In the genomic region with DNA sequence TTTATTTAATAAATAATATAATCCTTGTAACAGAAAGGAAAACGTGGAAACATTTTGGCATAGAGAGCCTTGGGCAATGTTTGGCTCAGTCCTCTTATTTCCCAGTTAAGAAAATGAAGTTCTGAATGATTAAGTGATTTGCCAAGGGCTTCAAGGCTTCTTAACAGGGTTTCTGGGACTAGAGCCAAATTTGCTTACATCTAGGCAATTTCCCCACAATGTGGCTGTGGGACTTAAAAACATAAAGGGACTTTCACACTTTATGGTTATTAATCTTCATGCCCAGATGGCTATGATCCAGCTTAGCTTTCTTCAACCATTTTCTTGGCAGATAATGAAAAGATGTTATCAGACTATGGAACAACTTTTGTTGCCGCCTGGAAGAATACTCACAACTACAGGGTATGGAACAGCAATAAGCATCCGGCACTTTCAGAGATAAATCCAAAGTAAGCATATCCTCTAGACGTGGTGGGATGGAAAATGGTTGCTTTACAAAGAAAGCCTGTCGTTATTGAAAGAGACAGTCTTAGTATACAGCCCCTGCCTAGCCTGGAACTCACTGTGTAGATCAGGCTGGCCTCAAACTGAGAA, we compare ENCODE assay signal across 12 mouse cellular contexts. TPM values are rescaled to one million over a fixed set of nuclear protein-coding genes. Genes with fewer than 3 reads are reported as not detected.
DNase-seq lines count a peak whose midpoint lies in the region; ATAC-seq lines count a peak whose summit lies in the region.
"Had no signal": no experiment of that assay in that cellular context is flagged by ENCODE, and none has a peak within 500 bp of the region (broad histone marks: within the 10 kb centered on the region; RNA-seq: fewer than 3 reads in every experiment).

No protein-coding gene starts in this region.

- no peaks in the 10 kb centered on the region for H3K4me1 ChIP-seq in midbrain, embryonic 15.5 days
- H3K4me1 ChIP-seq: heart, embryonic 13.5 days; kidney, embryonic 15.5 days; megakaryocyte, embryonic 14.5 days had no signal

- DNase-seq in adrenal gland, postnatal 10 days, result peak; percentile 14
- no peak for DNase-seq in adrenal gland, postnatal 25 days
- peak; percentile 10 for DNase-seq in kidney, postnatal 14 days
- DNase-seq in kidney, postnatal 10 days, result no peak
- DNase-seq in thymus, postnatal 0 days (ENCODE audit: low spot score), result no peak
- DNase-seq in testis, postnatal 10 days (ENCODE audit: low spot score), result no peak
- DNase-seq: thymus, postnatal 4 days had no signal

- peaks cover 20% of the 10 kb centered on the region; the same call in 1 of the 2 replicates for H3K36me3 ChIP-seq in midbrain, embryonic 15.5 days (replicated peaks)

- H3K9ac ChIP-seq in midbrain, embryonic 15.5 days, result no peak overlapping the region
- H3K9ac ChIP-seq: heart, embryonic 13.5 days; kidney, embryonic 15.5 days had no signal

- no peaks in the 10 kb centered on the region for H3K9me3 ChIP-seq in midbrain, embryonic 15.5 days
- H3K9me3 ChIP-seq: heart, embryonic 13.5 days; kidney, embryonic 15.5 days; megakaryocyte, embryonic 14.5 days had no signal

- no peak overlapping the region for H3K27ac ChIP-seq in midbrain, embryonic 15.5 days
- H3K27ac ChIP-seq: heart, embryonic 13.5 days; kidney, embryonic 15.5 days had no signal

- WGBS in midbrain, embryonic 15.5 days, result 51% methylated on average over 5 of the region's 5 CpGs

- H3K4me2 ChIP-seq in midbrain, embryonic 15.5 days, result no peak overlapping the region
- H3K4me2 ChIP-seq: heart, embryonic 13.5 days; kidney, embryonic 15.5 days had no signal

- no peaks in the 10 kb centered on the region for H3K27me3 ChIP-seq in midbrain, embryonic 15.5 days (replicated peaks)
- H3K27me3 ChIP-seq: heart, embryonic 13.5 days; kidney, embryonic 15.5 days; megakaryocyte, embryonic 14.5 days had no signal

- ATAC-seq in common myeloid progenitor, adult 5-6 weeks (replicated peaks; ENCODE audit: low read depth, poor library complexity, severe bottlenecking), result peak; percentile 36; the same call in 1 of the 2 replicates
- peak; percentile 56 for ATAC-seq in midbrain, embryonic 15.5 days (replicated peaks)

- no peak overlapping the region for H3K4me3 ChIP-seq in midbrain, embryonic 15.5 days
- H3K4me3 ChIP-seq: heart, embryonic 13.5 days; kidney, embryonic 15.5 days; megakaryocyte, embryonic 14.5 days had no signal

RNA-seq across cellular contexts. Expression of gene Avl9, which starts 31.3 kb away (rescaled TPM):
- total RNA-seq in adrenal gland, postnatal 10 days (2021), result 10 to 100 TPM; 18.8 to 21.0 TPM
- 26.8 and 31.1 TPM in 2 replicates for total RNA-seq in adrenal gland, postnatal 25 days (2021)
- 24.2 and 31.6 TPM in 2 replicates for total RNA-seq in common myeloid progenitor, adult 5-6 weeks (2017)
- polyA plus RNA-seq in midbrain, embryonic 15.5 days (2015; fragmentation: Nextera tagmentation; extraction: Ambion mirVana), result 28.8 and 31.9 TPM in 2 replicates
- 16.6 and 20.0 TPM in 2 replicates for polyA plus RNA-seq in thymus, postnatal 0 days (2015; fragmentation: Nextera tagmentation; extraction: Ambion mirVana)

RNA-seq across cellular contexts. Expression of gene Lsm5, which starts 41.5 kb away (rescaled TPM):
- 10 to 100 TPM; 36.3 to 43.7 TPM for total RNA-seq in adrenal gland, postnatal 10 days (2021)
- total RNA-seq in adrenal gland, postnatal 25 days (2021), result 24.1 and 28.7 TPM in 2 replicates
- total RNA-seq in common myeloid progenitor, adult 5-6 weeks (2017), result 136 and 161 TPM in 2 replicates
- 62.6 and 63.5 TPM in 2 replicates for polyA plus RNA-seq in midbrain, embryonic 15.5 days (2015; fragmentation: Nextera tagmentation; extraction: Ambion mirVana)
- polyA plus RNA-seq in thymus, postnatal 0 days (2015; fragmentation: Nextera tagmentation; extraction: Ambion mirVana), result 260 TPM in 2 replicates

RNA-seq across cellular contexts. Expression of gene Kbtbd2, which starts 51.6 kb away (rescaled TPM):
- 10 to 100 TPM; 36.2 to 36.7 TPM for total RNA-seq in adrenal gland, postnatal 10 days (2021)
- total RNA-seq in adrenal gland, postnatal 25 days (2021), result 36.3 and 36.9 TPM in 2 replicates
- total RNA-seq in common myeloid progenitor, adult 5-6 weeks (2017), result 46.2 and 48.8 TPM in 2 replicates
- polyA plus RNA-seq in midbrain, embryonic 15.5 days (2015; fragmentation: Nextera tagmentation; extraction: Ambion mirVana), result 31.0 and 33.7 TPM in 2 replicates
- polyA plus RNA-seq in thymus, postnatal 0 days (2015; fragmentation: Nextera tagmentation; extraction: Ambion mirVana), result 19.0 and 22.6 TPM in 2 replicates

Comparison
In these comparisons a context has a peak if more than half of its experiments do, and no peak if none do; other contexts are left out.
1. DNase-seq: peak in adrenal gland, postnatal 10 days (single experiment) and kidney, postnatal 14 days (single experiment); none in adrenal gland, postnatal 25 days (single experiment), kidney, postnatal 10 days (single experiment), thymus, postnatal 0 days (single experiment) and testis, postnatal 10 days (single experiment).